Mouse (Mus musculus): Measurements from ENCODE around the gene Diras2.
A peak's percentile ranks its signal among the peaks of the same experiment; 100 is the strongest.

The Diras2 gene

DNA sequence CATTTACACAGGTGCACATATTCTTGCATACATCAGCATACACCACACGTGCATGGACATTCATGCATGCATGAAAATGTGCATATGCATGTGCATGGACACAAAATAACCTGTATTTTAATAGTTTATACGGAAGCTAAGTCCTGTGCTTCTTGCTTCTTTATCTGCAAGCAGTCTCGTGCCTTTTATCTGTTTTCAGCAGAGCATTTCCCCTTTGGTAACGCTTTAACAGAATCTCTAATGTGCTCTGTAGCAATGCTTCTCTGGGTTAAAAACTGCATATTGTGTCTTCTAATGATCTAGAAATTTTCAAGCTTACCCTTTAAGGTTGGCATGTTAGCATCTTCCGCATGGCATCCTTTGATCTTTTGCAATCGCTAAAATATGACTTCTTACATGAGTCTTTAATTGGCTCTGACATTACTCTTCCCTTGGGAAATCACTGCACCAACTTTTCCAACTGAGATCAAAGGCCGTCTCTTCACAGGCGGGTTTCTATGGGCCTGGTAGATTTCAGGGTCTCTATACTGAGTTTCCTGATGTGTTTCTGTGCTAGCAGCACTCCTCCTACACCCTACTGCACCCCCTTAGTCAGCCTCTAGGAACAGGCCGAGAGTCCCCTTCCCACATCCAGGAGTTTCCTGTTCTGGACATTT is 21.9 kb upstream of the Diras2 start:
- DNase-seq (ENCODE audit: low read depth, low spot score): no peak

DNA sequence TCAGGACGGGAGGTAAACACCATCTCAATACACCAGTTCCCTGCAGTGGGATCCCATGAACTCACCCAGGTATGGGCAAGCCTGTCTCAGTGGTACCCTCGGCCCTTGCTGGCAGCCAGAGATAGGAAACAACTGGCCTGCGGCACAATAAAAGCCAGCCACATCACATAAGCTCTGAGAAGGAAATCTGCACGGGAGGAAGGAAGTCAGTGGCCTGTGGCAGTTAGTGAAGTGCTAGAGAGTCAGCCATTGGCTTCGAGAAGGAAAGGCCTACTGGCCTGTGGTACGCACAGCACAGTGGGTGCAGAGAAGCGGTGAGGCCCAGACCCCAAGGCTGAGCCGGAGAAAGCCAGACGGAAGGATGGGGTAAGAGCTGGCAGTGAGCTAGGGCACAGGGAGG is 20.2 kb upstream of the Diras2 start:
- DNase-seq (ENCODE audit: low read depth, low spot score): no peak

DNA sequence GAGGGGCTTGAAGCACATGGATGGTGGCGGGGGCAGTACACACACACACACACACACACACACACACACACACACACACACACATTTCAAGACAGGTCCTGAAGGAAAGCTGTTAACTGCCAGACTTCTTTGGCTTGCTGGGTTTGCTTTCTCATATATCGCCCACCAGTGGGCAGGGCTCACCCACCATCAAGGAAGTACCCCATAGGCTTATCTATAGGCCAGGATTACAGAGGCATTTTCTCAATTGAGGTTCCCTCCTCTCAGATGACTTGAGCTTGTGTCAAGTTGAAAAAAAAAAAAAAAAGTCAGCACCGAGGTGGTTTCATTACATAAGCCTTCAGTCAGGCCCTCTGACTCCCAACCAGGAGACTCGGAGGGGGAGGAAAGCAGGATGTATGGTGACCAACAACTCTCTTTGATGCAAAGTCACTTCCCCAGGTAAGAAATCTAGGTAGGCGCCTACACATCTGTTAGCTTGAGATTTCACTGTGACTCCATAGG is 19.7 kb upstream of the Diras2 start:
- no peak for DNase-seq (ENCODE audit: low read depth, low spot score)

DNA sequence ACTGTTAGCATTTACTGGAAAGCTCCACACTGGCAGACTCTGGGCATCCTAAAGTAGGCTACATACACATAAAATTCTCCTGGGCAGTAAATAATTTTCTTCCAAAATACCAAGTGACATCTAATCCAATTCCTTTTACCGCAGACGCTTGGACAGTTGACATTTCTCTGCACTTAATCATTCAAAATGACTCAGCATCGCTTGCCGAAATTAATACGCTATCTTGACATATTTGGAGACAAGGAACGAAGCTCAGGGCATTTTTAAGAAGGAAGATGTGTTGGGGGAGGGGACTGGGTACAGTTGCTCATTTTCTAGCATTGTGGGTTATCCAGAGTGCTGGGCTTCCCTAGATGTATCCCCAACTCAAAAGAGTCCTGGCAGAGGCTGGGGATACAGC is 15.2 kb upstream of the Diras2 start:
- DNase-seq (ENCODE audit: low read depth, low spot score): no peak

DNA sequence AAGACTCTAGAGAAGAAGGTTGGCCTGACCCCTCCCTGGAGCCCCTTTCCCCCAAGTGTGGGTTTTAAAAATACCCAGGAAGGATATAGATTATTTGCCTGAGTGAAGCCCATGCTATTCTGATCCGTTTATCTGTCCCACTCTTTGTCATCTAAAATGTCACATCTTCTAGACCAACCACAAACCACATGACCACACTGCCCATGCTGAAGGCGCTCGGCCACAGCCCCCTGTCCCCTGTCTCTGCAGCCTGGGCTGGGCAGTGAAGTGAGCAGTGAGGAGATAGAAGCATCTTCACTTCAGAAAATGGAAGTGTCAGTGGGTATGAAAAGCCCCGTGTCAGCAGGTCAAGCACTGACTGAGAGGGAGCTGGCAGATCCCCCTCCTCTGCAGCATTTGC is 11.6 kb upstream of the Diras2 start:
- no peak for DNase-seq (ENCODE audit: low read depth, low spot score)

DNA sequence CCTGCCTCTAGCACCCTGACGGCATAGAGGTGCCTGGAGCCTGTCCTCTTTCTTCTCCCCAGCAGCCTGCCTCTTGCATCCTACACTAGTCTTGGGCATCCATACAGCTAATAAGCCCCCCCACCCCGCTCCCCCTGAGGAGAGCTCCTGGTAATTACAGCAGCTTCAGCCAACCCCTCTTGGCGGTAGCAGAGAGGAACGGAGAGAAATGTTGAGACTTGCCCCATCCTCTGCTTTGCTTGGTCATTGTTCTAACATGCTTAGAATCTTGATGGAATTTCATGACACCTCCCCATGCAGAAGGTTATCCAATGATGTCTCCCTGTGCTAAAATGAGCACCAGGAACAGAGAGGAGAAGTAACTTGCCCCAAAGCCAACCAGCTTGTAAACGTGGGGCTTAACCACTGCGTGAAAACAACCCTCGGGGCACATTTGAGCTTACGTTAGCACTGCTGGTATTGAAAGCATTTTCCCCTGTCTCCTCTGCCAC is 11.0 kb upstream of the Diras2 start:
- no peak for DNase-seq (ENCODE audit: low read depth, low spot score)

DNA sequence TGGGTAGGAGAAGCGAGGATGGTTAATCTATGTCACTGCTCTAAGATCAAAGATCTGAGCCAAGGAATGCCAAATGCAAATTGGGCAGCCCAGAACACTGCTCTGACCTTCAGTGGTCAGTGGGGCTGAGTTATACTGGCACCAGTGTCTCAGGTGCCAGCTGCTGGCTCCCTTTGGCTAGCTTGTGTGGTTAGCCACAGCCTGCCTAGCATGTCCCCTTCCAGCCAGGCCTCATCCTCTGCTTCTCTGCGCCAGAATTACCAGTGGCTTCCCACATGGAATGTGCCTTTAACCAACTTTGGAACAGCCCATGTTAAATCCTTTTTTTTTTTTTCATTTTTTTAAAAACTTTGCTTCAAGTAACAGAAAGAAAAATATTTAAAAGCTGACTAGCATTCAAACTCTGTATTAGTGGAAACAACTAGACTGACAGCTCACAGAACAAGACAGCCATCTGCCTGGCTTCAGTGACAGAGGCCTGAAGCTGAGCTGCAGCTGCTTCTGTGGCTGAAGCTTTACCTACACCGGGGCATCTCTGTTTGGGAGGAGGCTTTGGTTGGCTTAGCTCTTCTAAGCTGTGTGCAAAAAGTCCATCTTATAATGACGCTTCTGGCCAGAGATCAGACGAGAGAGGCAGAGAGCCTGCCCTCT is 10.4 kb upstream of the Diras2 start:
- no peak for DNase-seq (ENCODE audit: low read depth, low spot score)

DNA sequence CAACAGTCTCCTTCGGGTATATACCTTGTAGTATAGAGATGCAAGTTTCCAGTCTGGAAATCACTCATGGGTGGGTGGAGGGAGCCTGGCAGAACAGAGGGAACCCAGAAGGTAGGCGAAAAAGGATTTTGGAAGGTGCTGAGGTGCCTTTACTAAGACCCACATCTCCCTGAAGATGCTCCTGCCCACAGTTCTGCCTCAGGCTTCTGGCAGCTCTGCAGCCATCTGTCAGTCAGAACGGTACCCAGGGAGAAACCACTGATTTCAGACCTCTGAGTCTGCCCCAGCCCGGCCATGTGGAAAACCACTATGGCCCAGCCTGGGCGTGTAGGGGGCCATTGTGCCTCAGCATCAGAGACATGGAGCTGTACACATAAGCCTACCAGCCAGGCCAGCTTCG is 8.4 kb upstream of the Diras2 start:
- DNase-seq (ENCODE audit: low read depth, low spot score): no peak

DNA sequence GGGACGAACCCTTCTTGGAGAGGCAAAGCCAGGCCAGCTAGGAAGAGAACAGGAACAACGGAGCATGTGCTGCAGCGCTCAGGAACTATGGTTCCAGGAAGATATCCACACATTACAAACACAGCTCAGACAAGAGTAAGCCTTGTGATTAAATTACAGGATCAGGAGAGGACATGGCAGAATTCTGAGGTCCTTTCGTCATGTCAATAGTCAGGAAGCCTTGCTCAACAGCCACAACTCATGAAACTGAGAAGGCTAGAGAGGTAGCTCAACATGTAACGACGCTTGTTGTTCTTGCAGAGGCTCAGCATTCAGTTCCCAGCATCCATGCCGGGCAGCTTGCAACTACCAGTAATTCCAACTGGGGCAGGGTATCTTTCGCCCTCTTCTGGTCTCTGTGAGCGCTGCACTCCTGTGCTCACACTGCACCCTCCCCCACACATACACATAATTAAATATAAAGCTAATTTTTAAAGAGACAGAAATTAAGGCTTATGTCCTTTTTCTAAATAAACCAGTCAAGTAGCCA is 7.6 kb upstream of the Diras2 start:
- DNase-seq (ENCODE audit: low read depth, low spot score): no peak

DNA sequence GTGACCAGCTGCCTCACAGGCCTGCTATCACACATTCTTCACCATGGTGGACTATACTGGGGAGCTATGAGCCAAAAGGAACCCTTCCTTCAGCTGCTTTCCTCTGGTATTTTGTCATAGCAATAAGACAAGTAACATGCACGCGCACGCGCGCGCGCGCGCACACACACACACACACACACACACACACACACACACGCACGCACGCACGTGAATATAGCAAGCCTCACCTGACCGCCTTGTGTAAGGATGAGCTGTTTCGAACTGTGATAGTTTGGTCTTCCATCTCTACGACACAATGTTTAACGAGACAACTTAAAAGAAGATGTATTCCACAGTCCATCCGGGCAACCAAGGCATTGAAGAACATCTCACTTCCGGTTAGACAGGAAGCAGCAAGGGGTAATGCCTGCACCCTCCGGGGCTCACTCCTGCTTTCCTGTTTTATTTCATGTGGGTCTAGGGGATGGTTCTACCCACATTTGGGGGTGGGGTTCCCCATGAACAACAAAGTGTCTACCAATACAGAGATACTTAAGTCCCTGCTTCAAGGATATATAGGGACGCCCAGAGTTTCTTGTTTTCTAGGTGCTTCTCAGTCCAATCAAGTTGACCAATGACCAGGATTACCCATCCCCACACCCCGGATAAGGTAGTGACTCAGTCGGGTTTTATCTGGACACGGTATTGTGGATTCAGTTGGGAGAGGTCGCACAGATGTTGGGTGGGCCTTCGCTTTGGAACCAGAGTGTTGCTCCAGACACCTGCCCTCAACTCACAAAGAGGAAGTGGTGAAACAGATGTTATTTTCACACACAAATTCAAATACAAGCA is 6.9 kb upstream of the Diras2 start:
- DNase-seq (ENCODE audit: low read depth, low spot score): no peak

DNA sequence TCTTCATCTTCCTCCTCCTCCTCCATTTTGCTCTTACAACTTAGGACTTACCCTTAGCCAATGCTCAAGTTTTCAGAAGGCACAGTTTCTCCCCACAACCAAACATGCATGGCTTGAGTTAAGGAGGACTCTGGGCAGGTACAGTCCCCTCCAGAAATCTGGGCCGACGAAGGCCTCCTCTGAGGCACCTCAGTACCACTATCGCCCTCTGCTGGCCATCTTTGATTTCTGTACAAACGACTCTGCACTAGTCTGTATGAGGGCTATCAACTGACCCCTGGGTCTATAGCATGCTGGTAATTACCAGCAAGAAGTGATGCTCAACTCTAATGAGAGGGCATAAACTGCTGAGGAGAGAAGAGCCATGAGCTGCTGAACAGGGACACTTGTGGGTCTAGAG is 4.5 kb upstream of the Diras2 start:
- peak; percentile 57 for DNase-seq (ENCODE audit: low read depth, low spot score)

DNA sequence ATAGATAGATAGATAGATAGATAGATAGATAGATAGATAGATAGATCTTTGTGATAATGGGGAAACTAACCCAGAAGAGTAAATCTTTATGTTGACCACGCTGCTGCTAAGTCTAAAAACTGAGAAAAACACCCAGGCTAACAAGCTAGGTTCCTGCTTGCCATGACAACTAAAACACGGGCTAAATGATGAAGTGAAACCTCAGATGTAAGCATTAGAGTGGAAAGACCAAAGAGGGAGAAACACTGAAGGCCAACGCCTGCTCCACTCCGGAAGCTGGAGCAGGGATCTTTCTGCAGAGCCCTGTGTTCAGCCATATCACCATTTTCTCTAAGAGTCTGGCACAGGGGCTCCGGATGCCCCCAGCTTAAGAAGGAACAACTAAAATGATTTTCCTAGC is 2.6 kb upstream of the Diras2 start:
- DNase-seq (ENCODE audit: low read depth, low spot score): no peak

DNA sequence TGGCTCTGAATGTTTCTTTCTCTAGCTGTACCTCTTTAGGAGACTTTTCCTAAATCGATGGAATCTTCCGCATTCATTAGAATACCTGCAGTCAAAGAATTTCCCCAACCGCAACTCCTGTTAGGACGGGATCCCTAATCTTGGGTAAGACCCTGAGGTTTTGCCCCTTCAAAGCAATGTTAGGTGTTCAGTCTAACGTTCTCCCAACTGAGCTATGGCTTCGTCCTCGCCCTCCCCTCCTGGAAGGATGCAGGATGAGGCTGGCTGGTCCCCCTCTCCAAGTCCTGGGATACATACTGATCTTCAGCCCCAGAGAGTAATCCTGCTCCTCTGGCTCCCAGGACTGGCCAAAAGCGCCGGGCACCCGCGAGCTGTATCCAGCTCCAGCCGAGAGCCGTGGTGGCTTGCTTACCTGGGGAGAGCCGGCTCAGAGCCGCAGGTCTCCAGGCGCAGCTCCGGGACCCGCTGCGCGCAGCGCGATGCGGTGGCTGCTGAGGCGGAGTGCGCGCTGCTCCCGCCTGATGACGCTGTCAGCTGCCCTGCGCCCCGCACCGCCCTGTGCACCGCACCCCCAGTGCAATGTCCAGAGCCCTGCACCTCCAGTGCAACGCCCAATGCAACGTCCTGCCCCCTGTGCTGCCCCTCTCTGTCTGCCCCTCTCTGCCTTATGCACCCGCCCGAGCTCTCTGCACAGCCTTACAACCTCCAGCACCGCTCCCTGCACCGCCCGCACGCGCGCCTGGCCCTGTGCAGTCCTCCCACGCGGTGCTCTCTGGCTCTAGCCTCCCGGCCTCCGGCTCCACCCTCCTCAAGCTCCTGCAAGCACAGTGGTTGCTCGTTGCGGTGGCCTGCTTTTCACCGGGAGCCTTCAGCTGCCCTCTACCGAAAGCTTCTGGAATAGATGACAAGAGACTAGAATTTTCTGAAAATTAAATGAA is 802 bp downstream of the Diras2 start:
- peak; percentile 63 for DNase-seq (ENCODE audit: low read depth, low spot score)

DNA sequence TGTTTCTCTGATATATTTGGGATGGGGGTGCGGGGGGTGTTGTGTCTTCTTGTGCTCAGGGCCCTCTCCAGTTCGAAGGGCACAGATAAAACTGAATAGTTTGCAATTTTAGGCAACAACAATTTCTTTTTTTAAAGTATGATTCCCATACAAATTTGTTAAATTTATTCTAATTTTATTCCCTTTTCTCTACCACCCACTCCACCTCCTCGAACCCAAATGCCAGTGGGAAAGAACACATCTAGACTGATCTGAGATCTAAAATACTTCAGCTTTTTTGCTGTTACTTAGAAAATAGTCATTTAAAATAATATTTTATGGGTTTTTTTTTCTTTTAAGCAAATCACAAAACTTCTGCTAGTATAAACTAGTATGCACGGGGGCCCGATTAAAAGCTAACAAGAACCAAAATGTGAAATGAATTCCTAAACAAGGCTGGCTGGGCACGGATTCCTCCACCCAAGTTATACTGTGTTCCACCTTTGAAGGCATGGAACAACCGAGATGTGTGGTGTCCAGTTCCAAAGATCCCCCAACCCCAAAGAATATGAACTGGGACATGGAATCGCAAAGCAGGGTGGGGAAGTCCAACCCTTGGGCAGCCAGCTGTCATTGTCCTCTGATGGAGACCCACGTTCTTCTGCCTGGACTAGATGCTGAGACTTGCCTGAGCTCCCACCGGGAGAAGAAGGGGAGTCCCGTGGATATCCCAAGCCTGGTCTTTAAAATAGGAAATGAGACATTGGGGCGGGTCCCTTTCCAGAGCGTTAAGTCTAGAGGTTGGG is 1.7 kb downstream of the Diras2 start:
- DNase-seq (ENCODE audit: low read depth, low spot score): no peak

DNA sequence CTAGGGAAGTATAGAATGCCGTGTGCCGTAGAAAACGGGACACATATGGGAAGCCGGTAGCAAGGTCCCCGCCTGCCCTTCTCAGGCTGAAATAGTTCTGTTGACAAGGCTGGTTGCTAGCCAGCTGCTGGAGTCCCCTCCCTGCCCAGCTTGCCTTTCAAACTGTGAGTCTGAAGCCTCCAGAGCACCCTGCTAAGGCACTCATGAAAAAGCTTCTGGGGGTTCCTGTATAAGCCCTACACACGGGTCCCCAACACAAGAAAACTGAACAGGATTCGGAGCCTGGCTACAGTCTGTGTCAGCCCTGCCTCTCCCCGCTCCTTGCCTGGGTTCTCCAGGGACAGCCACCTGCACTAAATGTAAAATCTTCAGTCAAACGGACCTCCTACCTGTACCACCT is 2.3 kb downstream of the Diras2 start:
- no peak for DNase-seq (ENCODE audit: low read depth, low spot score)

DNA sequence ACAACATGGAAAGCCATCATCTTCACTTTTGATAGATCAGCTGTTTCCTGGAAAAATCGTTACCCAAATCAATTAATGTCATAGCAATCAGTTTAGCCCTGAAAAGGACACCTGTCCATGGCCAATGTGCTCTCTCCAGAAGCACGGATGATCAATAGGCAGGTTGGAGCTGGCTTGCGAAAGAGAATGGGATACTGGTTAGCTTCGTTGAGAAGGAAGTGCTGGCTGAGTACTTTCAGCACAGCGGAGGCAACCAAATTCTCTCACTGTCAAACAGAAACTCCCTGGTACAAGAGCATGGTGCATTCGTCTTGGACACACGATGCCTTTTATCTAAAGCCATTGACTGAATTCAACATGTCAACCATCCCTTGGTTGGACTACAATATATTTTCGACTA is 2.8 kb downstream of the Diras2 start:
- DNase-seq (ENCODE audit: low read depth, low spot score): no peak

DNA sequence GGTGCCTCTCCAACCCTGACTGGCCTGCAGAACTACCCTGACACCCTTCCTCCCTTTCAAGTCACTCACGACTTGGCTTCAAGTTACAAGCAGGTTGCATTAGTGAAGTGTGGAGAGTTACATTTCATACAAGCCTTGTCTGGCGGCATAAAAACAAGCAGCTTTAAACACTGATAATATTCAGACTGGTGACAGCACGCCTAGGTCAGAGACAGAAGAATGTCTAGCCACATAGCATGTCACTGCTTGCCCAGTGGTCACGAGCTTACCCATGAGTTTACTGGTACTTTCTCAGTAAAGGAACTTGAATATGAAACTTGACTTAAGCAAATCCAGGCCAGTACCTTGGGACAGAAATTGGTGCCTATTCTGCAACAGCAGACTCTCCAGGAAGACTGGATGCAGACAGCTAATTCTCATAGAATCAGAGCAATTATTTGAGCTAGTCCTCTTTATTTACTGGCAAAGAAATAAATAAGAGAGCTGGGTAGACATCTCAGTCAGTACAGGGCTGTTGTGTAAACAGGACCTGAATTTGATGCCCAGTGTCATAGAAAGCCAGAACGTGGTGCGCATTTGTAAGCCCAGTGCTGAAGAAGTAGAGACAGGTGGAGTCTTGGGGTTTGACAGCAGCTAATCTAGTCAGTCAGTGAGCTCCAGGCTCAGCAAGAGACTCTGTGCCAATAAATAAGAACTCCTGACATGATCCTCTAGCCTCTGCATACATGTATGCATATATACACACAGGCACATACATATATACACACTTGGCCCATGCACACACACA is 4.6 kb downstream of the Diras2 start:
- DNase-seq (ENCODE audit: low read depth, low spot score): no peak

DNA sequence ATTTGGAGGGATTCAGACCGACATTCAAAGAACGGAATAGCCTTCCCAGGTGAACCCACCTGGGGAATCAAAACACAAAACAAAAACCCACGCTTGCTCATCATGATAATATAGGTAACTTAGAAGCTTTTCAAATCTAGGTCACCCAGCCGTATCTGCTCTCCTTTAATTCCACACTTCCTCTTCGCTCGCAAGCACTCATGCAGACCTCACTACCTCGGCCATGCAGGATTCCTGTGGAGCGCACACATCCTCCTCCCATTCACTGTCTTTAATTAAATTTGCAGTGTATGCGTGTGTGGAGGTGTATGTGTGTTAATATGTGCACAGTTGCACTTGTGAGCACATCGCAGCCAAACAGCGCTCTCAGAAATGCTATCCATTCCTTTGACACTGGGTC is 6.8 kb downstream of the Diras2 start:
- DNase-seq (ENCODE audit: low read depth, low spot score): no peak

DNA sequence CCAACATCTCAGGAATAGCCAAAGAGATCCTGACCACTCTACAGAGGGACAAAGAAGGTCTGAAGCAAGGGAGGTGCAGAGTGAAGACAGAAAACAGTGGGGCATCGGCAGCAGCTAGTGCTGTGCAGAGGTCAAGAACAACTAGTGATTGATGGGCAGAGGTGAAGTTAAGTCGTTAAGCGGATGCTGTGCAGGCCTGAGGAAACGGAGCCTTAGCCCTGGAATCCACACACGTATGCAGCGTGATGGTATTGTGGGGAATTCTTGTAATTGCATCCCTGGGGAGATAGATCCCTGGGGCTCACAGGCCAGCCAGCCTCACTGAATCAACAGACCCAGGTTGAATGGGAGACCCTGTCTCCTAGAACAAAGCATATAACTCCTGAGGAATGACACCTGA is 9.9 kb downstream of the Diras2 start:
- DNase-seq (ENCODE audit: low read depth, low spot score): peak; percentile 5

DNA sequence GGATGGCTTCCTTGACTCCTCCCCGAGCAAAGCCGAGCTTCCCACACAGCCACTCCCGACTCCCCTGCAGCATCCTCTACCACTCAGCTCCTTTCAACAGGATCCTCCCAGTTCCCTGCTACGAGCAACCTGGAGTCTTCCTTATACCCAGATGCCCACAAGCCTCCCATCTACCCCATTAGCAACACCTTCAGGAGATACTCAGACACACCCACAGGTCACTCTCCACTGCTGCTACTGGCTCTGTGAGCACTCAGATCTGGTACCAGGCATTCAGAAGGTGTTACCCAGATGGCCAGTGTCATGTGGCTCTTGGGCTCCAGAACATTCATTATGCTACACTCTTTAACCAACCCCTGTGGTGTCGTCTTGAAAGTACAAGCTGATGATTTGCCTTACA is 11.7 kb downstream of the Diras2 start:
- DNase-seq (ENCODE audit: low read depth, low spot score): no peak

Measured in embryo, embryonic 11.5 days (tissue).